Mouse (Mus musculus) liver, embryonic 18 days (tissue): ENCODE data around the gene Zfp950. TPM values are rescaled to one million over a fixed set of nuclear protein-coding genes. Genes with fewer than 3 reads are reported as not detected.

Experiments
- polyA plus RNA-seq: library from polyadenylated mRNA; depleted of rRNA; stranded (reverse); fragments of >200 nt; gene quantifications from 2 replicates; pipeline ENCODE4 v1.2.3, GENCODE M21; 2012; rRNA removed

Zfp950 gene
- 18.1 and 18.7 TPM in 2 replicates for polyA plus RNA-seq

DNA sequence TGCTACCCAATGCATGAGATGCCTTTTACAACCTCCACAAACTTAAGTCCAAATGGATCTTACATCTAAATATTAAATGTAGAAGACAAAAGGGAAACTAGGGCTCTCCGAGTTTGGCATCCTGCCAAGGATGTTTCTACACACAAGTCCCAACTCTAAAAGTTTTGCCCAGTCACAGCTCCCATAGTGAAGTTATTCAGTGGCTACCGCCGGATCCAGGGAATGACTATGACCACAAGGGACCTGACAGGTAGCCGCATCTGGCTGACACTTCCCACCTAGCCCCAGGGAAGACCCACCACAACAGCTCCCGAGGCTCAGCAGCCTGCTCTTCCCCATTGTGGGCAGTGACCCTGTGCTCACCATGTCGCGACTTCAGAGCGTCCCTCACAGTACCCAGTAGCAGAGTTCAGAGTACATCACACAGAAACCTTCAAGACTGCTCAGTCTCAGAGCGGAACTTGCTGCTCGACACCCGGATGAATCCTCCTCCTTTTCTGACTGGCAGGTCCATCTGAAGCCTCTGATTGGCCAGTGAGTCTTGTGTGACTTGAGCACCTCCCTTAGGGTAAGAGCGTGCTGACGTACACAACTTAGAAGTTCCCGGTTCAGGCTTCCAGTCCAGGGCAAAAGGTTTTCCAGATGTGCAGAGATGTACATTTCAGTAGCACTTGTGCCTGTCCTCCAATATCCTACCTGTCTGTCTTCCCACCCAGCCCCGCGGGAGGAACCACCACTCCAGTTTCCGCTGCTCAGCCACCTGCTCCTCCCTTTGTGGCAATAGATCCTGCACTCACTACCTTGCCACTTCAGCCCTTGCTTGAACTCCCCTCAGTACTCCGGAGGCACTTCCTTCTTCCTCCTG is at the start of gene Zfp950:
Gene Zfp950 (minus strand): TSS at position 499 of the 865 bp plus-strand sequence.

DNA sequence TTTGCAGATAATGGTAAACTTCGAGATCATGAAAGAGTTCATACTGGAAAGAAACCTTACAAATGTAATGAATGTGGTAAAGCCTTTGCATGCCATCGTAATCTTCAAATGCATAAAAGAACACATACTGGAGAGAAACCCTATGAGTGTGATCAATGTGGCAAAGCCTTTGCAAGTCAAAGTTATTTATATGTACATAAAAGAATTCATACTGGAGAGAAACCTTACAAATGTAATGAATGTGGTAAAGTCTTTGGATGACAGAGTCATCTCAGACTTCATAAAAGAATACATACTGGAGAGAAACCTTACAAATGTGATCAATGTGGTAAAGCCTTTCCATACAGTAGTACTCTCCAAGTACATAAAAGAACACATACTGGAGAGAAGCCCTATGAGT is 43.0 kb upstream of the Zfp950 start, which contains the start of gene Gm6020:
Gene Gm6020 (plus strand): TSS at position 301 of the 400 bp plus-strand sequence.

DNA sequence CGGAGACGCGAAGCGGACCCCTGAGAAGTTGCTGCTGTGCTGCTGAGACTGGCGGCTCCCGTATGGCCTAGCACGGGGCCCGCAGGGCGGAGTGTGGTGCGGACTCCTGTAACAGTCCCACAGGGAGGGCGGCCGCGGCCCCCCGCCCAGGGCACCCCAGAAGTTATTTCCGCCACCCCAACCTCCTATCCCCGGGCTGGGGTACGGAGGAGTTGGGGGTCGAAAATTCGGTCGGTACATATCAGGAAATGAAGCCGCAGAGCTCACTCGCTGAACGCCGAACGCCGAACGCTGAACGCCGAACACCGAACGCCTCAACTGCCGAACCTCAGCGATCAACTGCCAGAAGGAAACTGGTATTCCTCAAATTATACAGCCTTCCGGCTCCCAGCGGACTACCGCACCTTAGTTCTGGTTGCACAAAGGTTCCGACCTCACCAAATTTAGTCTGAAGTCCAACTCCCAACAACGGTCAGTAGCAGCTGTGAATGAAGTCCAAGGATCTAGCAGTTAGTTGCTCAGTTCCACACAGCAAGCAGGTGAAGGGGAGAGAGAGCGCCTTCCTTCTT is 35.2 kb upstream of the Zfp950 start, which contains the start of gene Gm7102:
Gene Gm7102 (minus strand): TSS at position 554 of the 569 bp plus-strand sequence.

Other genes starting within 250 kb of the Zfp950 start
- 0.02 TPM in 1 of 2 replicates, not detected in the other for gene Gm7102, start 35.5 kb upstream of the Zfp950 start, polyA plus RNA-seq
- not detected in 2 replicates for gene Gm6020, start 43.0 kb upstream of the Zfp950 start, polyA plus RNA-seq
- gene Csf2ra, start 87.6 kb upstream of the Zfp950 start, polyA plus RNA-seq: 47.4 and 66.1 TPM in 2 replicates
- not detected in 2 replicates for gene Gm21060, start 156.2 kb upstream of the Zfp950 start, polyA plus RNA-seq